18 mouse cellular contexts compared by ENCODE assay signal in genomic region chr6:8192517-8192916, GRCm38 (mm10). TPM values are rescaled to one million over a fixed set of nuclear protein-coding genes. Genes with fewer than 3 reads are reported as not detected.
"Had no signal": no experiment of that assay in that cellular context is flagged by ENCODE, and none has a peak within 500 bp of the region (broad histone marks: within the 10 kb centered on the region; RNA-seq: fewer than 3 reads in every experiment).

Gene Col28a1 (minus strand): TSS chr6:8192617.

- H3K27me3 ChIP-seq: neural tube, embryonic 13.5 days; neural tube, embryonic 15.5 days; stomach, embryonic 15.5 days had no signal

- DNase-seq: retina, postnatal 1 day; right cerebral cortex, adult 18-20 months; right cerebral cortex, postnatal 14 days; right cerebral cortex, postnatal 25 days; right cerebral cortex, postnatal 4 days; spleen, adult 18-20 months; thymus, adult 18-20 months; thymus, adult 2 months; thymus, postnatal 14 days; thymus, postnatal 25 days; thymus, postnatal 36 days; thymus, postnatal 4 days had no signal

- H3K36me3 ChIP-seq: neural tube, embryonic 13.5 days; neural tube, embryonic 15.5 days; stomach, embryonic 15.5 days had no signal

- H3K4me2 ChIP-seq: neural tube, embryonic 13.5 days; neural tube, embryonic 15.5 days; stomach, embryonic 15.5 days had no signal

- H3K9me3 ChIP-seq: neural tube, embryonic 15.5 days; stomach, embryonic 15.5 days had no signal

- H3K4me3 ChIP-seq: neural tube, embryonic 13.5 days; neural tube, embryonic 15.5 days; stomach, embryonic 15.5 days had no signal

- H3K9ac ChIP-seq: neural tube, embryonic 13.5 days; neural tube, embryonic 15.5 days; stomach, embryonic 15.5 days had no signal

- H3K4me1 ChIP-seq: neural tube, embryonic 13.5 days; neural tube, embryonic 15.5 days; stomach, embryonic 15.5 days had no signal

- H3K27ac ChIP-seq: neural tube, embryonic 13.5 days; neural tube, embryonic 15.5 days; stomach, embryonic 15.5 days; stomach, postnatal 0 days had no signal

RNA-seq across cellular contexts. Expression of gene Col28a1, which starts in this region (rescaled TPM):
- total RNA-seq: neutrophil, adult 5-6 weeks had no signal
- polyA plus RNA-seq: thymus, postnatal 0 days had no signal
